Mouse (Mus musculus) C2C12 (cell line): Measurements from ENCODE around the gene Lypd6.

Source experiments
- CTCF ChIP-seq: IDR thresholded peaks from one replicate; pipeline ENCODE4 v1.5.1; 2011; ENCODE audit not compliant: control insufficient read depth, insufficient read depth, insufficient read length
- MAX ChIP-seq: IDR thresholded peaks from one replicate; pipeline ENCODE4 v1.6.1; 2011; ENCODE audit warnings: mild to moderate bottlenecking, control low read depth
- MYOD1 ChIP-seq: IDR thresholded peaks from one replicate; pipeline ENCODE4 v1.6.1; 2011; ENCODE audit warnings: low read depth; ENCODE audit not compliant: control insufficient read depth, insufficient read length
- MYOG ChIP-seq: IDR thresholded peaks from one replicate; pipeline ENCODE4 v1.6.1; 2011; ENCODE audit not compliant: control insufficient read depth, insufficient read length; ENCODE audit errors: extremely low read depth

DNA sequence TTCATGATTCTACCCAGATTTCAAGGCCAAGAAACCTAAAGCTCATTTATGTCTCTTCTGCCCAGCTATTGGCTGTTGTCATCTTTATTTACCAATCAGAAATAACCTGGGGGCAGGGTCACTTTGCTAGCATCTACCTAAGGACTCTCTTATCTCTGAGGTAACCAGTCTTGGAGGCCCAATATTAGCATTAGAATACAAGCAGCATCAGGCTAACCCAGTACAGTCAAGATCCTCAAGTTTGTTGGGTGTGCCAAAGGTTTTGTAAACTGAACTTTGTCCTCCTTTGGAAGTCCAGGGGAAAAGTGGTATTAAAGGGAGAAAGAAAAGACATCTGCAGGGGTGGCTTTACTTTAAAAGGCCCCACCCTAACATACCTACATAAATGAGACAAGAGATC is 17.8 kb upstream of the Lypd6 start:
- TF ChIP-seq CTCF: no peak
- TF ChIP-seq MYOD1: no peak
- no peak for TF ChIP-seq MAX
- no peak for TF ChIP-seq MYOG
